Mouse (Mus musculus) Patski (cell line): ENCODE measurements around the gene Cdc42bpg. TPM values are rescaled to one million over a fixed set of nuclear protein-coding genes. Genes with fewer than 3 reads are reported as not detected.
A peak's percentile ranks its signal among the peaks of the same experiment; 100 is the strongest.

Experiments
- ATAC-seq: fragments of 100-300 bp; one replicate; pipeline ENCODE4 v1.8.0; 2021
- CTCF ChIA-PET: fragments of 350-600 bp; sonication (Branson Sonifier 250); formaldehyde crosslinking; loops from one replicate; lab custom pipeline; 2022; ENCODE audit warnings: inconsistent platforms; lab: Charles Lee
- POLR2A ChIA-PET: fragments of 350-600 bp; sonication (Branson Sonifier 250); formaldehyde crosslinking; loops from one replicate; lab custom pipeline; 2022; ENCODE audit warnings: antibody characterized with exemption, inconsistent platforms; lab: Charles Lee
- DNase-seq: peaks from one replicate; pipeline ENCODE4 v3.0.0-alpha.2; 2011; ENCODE audit warnings: low read depth, low spot score
- H3K27me3 ChIP-seq: fragments of 371-371 bp; one replicate; pipeline ENCODE4 v1.5.1; 2021
- CTCF ChIP-seq: fragments of 100-300 bp; IDR thresholded peaks from one replicate; pipeline ENCODE4 v1.5.1; 2021
- in situ Hi-C: fragments of 300-500 bp; cut with MboI; formaldehyde crosslinking; loops from 3 replicates; pipeline ENCODE4 v1.11.1; 2018; ENCODE audit warnings: low pct_unique_long_range_greater_than_20kb, mixed read lengths
- polyA plus RNA-seq: library from polyadenylated mRNA; unstranded; gene quantifications from one replicate; pipeline ENCODE4 v1.2.3, GENCODE M21; 2021

Gene Cdc42bpg
- polyA plus RNA-seq: 41.2 TPM

DNA sequence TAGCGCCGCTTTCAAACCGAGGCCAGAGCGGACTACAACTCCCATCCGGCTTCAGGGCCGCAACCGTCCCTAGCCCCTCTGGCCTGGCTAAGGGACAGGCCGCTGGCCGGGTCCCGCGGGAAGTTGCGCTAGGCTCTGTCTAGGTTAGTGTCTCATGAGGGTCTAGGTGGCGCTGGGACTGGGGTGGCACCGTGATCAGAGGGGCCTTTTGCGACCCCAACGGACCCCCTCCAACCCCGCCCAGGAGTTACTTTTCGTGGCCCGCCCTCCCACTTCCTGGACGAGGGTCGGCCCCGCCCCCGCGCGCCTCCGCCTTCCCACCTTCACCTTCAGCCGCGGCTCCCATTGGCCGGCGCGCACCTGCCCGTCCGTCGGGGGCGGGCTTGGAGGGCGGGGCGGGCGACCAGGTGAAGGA, at the start of gene Cdc42bpg:
Gene Cdc42bpg (plus strand): TSS at position 320 of the 415 bp plus-strand sequence.
- H3K27me3 ChIP-seq: no peaks in the 10 kb centered on the region
- in situ Hi-C loops: loop anchor here (5.0 kb wide), 1 partner anchor 34 kb away; no protein-coding TSS in a partner anchor
- no peak for TF ChIP-seq CTCF
- DNase-seq (no peak), ATAC-seq (peak; percentile 61)
- ChIA-PET CTCF (interaction anchor here (1.1 to 1.6 kb wide), 5 partner anchors 18 to 57 kb away, joined by 3 to 8 read pairs (median 5); partner anchors contain the start of gene Ehd1), POLR2A (no interaction called here)

DNA sequence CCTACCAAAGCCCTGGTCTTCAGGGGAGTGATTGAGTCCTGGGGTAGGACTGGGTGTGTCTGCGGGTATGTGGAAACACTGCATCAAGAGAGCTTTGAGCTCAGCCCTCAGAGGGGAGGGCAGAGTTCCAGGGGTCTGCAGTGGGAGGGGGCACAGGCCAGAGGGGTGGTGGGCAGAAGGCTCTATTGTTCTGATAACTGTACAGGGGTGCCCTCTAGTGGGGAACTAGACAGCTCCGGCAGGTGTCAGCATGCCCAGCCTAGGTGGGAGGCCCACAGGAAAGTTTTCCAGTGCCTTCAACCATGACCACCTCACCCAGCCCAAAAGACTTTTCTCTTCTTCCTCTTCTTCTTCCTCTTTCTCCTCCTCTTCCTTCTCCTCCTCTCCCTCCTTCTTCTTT, 45.8 kb upstream of the Cdc42bpg start:
- ChIA-PET CTCF (interaction anchor here (1.6 to 4.6 kb wide), 4 partner anchors 11 to 71 kb away, joined by 3 to 16 read pairs (median 8); partner anchors contain the start of genes Atg2a and Ehd1), POLR2A (no interaction called here)
- H3K27me3 ChIP-seq: no peaks in the 10 kb centered on the region
- no peak for TF ChIP-seq CTCF
- DNase-seq (no peak), ATAC-seq (no peak)
- in situ Hi-C loops: no loop called here

GRCm38 (mm10) chr19:6260946-6261345, 45.3 kb upstream of the Cdc42bpg start:
- no peak for DNase-seq
- CTCF ChIA-PET: interaction anchor here (1.0 to 4.6 kb wide), 6 partner anchors 10 to 74 kb away, joined by 3 to 16 read pairs (median 6); partner anchors contain the start of genes Atg2a, Ehd1 and Men1
- POLR2A ChIA-PET: no interaction called here
- in situ Hi-C loops: no loop called here
- no peak for TF ChIP-seq CTCF
- no peaks in the 10 kb centered on the region for H3K27me3 ChIP-seq
- ATAC-seq: no peak

- CTCF ChIA-PET: interaction anchor here (0.7 to 4.6 kb wide), 7 partner anchors 10 to 74 kb away, joined by 3 to 16 read pairs (median 6); partner anchors contain the start of genes Atg2a, Ehd1 and Men1
- in situ Hi-C loops: no loop called here
- no peak for DNase-seq
- TF ChIP-seq CTCF: no peak
- no peak for ATAC-seq
- POLR2A ChIA-PET: no interaction called here
- no peaks in the 10 kb centered on the region for H3K27me3 ChIP-seq
These were observed 44.9 kb upstream of the Cdc42bpg start for GRCm38 (mm10) chr19:6261379-6261778.

DNA sequence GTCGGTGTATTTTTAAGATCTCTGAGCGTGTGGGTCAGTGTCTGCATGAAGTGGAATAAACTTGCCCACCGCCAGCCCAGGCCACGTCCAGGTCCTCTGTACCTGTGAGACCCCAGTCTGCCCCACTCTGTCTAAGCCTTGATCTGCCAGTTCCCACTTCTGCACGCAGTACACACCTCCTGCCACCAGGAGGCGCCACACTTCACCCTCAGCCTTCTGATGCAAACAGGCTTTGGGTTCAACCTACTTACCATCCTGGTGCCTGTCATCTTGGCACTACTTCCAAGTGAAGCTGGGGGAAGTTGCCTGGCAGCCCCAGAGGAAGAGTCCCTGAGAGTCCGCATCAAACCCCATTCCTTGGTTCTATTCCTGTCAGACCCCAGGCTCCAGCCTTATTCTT, 44.0 kb upstream of the Cdc42bpg start:
- TF ChIP-seq CTCF: no peak
- H3K27me3 ChIP-seq: no peaks in the 10 kb centered on the region
- no peak for ATAC-seq
- CTCF ChIA-PET: interaction anchor here (0.6 to 2.1 kb wide), 12 partner anchors 10 to 79 kb away, joined by 3 to 14 read pairs (median 3); partner anchors contain the start of genes Atg2a, Ehd1, Map4k2 and Men1
- in situ Hi-C loops: no loop called here
- POLR2A ChIA-PET: interaction anchor here (0.7 kb wide), 1 partner anchor 12 kb away, joined by 3 read pairs; no protein-coding TSS in a partner anchor
- DNase-seq: no peak

GRCm38 (mm10) chr19:6262839-6263433, 43.3 kb upstream of the Cdc42bpg start:
- TF ChIP-seq CTCF: no peak
- POLR2A ChIA-PET: interaction anchor here (0.7 to 1.3 kb wide), 3 partner anchors 12 to 41 kb away, joined by 3 read pairs; no protein-coding TSS in a partner anchor
- ATAC-seq: no peak
- in situ Hi-C loops: no loop called here
- CTCF ChIA-PET: interaction anchor here (0.6 to 2.1 kb wide), 14 partner anchors 10 to 102 kb away, joined by 3 to 14 read pairs (median 3); partner anchors contain the start of genes Atg2a, Ehd1, Map4k2 and Men1
- H3K27me3 ChIP-seq: no peaks in the 10 kb centered on the region
- DNase-seq: no peak

DNA sequence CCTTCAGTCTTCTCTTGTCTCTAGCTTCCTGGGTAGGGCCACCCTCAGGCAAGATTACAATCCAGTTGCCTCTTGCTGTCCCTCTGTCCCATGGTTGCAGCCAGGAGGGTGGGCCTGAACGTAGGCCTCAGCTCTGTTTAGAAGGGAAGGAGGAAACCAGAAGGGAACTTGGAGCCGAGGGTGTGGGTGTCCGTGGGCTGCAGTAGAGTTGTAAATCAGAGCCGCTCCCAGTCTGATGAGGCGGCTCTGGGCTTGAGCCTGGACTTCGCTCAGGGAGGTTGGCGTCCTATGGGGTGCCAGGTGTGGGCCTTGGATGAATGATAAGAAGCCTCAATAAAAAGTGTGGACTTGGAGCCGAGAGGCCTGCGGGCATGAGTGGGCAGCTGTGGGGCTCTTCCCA, 42.1 kb upstream of the Cdc42bpg start:
- H3K27me3 ChIP-seq: no peaks in the 10 kb centered on the region
- ChIA-PET POLR2A (interaction anchor here (1.1 kb wide), 1 partner anchor 36 kb away, joined by 4 read pairs; no protein-coding TSS in a partner anchor), CTCF (interaction anchor here (0.8 to 3.1 kb wide), 10 partner anchors 9 to 73 kb away, joined by 3 to 15 read pairs (median 5); partner anchors contain the start of gene Ehd1)
- no peak for TF ChIP-seq CTCF
- in situ Hi-C loops: no loop called here
- ATAC-seq (no peak), DNase-seq (no peak)

GRCm38 (mm10) chr19:6264945-6265344, 41.3 kb upstream of the Cdc42bpg start:
- no peak for TF ChIP-seq CTCF
- POLR2A ChIA-PET: no interaction called here
- CTCF ChIA-PET: interaction anchor here (0.7 to 3.1 kb wide), 4 partner anchors 11 to 66 kb away, joined by 3 to 15 read pairs (median 4); partner anchors contain the start of gene Ehd1
- in situ Hi-C loops: no loop called here
- DNase-seq (no peak), ATAC-seq (no peak)
- no peaks in the 10 kb centered on the region for H3K27me3 ChIP-seq

- H3K27me3 ChIP-seq: no peaks in the 10 kb centered on the region
- DNase-seq (no peak), ATAC-seq (no peak)
- in situ Hi-C loops: no loop called here
- CTCF ChIA-PET: interaction anchor here (0.7 to 3.1 kb wide), 3 partner anchors 11 to 65 kb away, joined by 3 to 15 read pairs (median 5); partner anchors contain the start of gene Ehd1
- POLR2A ChIA-PET: interaction anchor here (0.7 kb wide), 1 partner anchor 37 kb away, joined by 3 read pairs; no protein-coding TSS in a partner anchor
- TF ChIP-seq CTCF: no peak
These were observed 40.5 kb upstream of the Cdc42bpg start for GRCm38 (mm10) chr19:6265727-6266182.

GRCm38 (mm10) chr19:6267306-6268169, 38.7 kb upstream of the Cdc42bpg start:
- POLR2A ChIA-PET: interaction anchor here (0.9 kb wide), 1 partner anchor 9 kb away, joined by 3 read pairs; the partner anchor contains the start of gene Ehd1
- in situ Hi-C loops: no loop called here
- H3K27me3 ChIP-seq: no peaks in the 10 kb centered on the region
- TF ChIP-seq CTCF: no peak
- ATAC-seq: no peak
- CTCF ChIA-PET: interaction anchor here (0.7 to 3.1 kb wide), 11 partner anchors 9 to 126 kb away, joined by 3 to 15 read pairs (median 5); partner anchors contain the start of genes Arl2, Cdc42bpg and Ehd1
- DNase-seq: no peak
